Mouse (Mus musculus): ENCODE measurements around the gene Mapkap1.

DNA sequence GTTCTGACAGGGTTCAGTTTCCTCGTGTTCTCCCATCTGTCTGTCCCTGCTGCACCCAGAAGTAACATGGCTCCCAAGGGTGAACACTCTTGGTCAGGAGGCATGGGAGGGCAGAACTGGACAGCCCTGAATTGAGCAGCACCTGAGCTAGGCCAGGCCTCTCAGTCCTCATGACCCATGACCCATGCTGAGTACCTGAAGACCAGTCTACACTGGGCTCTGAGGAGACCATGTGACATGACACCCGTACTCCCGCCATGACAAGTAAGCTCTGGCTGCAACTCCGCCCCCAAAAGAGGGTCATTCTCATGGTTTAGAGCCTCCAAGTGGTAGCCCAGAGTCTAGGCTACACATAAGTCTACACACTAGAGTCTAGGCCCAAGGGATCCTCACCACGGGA lies 233.2 kb downstream of the Mapkap1 start:
- TF ChIP-seq CTCF (IDR thresholded peaks at IDR 0.05; ENCODE audit: borderline replicate concordance, extremely low read depth, insufficient read depth, insufficient read length) (no peak), POLR2A (IDR thresholded peaks at IDR 0.05; ENCODE audit: borderline replicate concordance, extremely low read depth, insufficient read depth, insufficient read length, poor library complexity, severe bottlenecking) (no peak)
